Mouse (Mus musculus): ENCODE measurements around the gene Ppef2.

Gene Ppef2

DNA sequence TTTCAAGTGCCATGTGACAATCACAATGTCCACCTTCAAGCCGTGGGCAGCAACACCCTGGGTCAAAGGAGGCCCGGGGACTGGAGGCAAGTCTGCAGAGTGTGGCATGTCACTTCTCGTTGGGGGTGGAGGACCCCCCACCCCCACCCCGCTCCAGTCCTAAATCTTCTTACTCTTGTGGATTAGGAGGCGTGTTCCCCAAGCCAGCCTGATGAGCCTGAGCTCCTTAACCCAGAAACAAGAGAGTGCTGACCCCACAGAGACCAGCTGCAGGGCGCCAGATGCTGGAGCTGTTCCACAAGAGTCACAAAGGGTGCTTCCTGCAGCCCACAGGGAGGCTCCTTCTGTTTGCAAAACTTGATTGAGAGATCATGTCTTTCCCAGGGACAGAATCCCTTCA lies at the start of gene Ppef2:
Ppef2 (minus strand) TSS at position 61 of the 400 bp plus-strand sequence.
- no peak for ATAC-seq (ENCODE audit: insufficient number of reproducible peaks, low FRiP score, low TSS enrichment)

- no peak for ATAC-seq (ENCODE audit: insufficient number of reproducible peaks, low FRiP score, low TSS enrichment)
Observed at GRCm38 (mm10) chr5:92304291-92304690, 48.2 kb upstream of the Ppef2 start.

DNA sequence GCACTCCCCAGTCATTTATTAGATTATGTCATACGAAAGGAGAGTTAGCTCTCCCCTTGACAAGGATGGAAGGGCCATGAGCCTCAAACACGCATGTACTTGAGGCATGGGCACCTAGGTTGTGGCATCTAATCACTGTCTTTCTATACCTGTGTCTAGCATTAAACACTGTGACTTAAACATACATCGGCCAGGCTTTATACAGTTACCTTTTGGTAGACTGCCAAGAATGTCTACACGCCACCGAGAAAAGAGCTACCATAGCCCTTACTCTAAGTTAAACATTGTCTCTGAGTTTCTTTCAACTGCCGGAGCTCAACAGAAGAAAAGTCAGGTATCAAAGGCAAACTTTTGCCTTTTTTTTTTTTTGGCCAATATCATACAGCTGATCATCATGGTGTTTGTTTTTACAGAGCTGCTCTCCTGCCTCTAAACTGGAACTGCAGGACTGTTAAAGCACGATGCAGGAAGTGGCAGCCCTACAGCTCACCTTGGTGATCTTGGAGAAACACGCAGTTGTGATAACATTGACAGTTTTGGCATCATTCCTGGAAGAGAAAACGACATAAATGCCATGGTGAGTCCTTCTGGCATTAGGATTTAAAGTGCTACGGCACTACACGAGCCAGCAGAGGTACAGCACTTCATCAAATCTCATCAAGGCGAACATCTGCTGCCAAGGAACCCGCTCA lies 46.2 kb upstream of the Ppef2 start:
- no peak for ATAC-seq (ENCODE audit: insufficient number of reproducible peaks, low FRiP score, low TSS enrichment)

DNA sequence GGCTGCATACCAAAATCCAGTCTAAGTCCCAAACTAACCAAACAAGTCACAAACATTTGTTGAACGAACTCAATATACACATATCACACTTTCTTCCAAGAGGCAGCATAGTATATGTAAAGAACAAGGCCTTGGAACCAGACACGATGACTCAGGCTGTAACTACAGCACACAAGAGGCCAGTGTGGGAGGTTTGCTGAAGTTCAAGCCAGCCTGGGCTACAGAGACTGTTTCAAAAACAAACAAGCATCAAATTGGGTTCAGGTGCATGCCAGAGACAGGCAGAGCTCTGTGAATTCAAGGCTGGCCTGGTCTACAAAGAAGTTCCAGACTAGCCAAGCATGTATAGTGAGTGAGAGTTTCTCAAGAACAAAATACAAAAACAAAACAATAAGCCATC lies 38.4 kb upstream of the Ppef2 start:
- no peak for ATAC-seq (ENCODE audit: insufficient number of reproducible peaks, low FRiP score, low TSS enrichment)

- ATAC-seq (ENCODE audit: insufficient number of reproducible peaks, low FRiP score, low TSS enrichment): no peak
Observed at GRCm38 (mm10) chr5:92291652-92292414, 35.8 kb upstream of the Ppef2 start.

GRCm38 (mm10) chr5:92287840-92288239 lies 31.8 kb upstream of the Ppef2 start:
- no peak for ATAC-seq (ENCODE audit: insufficient number of reproducible peaks, low FRiP score, low TSS enrichment)

- no peak for ATAC-seq (ENCODE audit: insufficient number of reproducible peaks, low FRiP score, low TSS enrichment)
Observed at GRCm38 (mm10) chr5:92283107-92283506, 27.0 kb upstream of the Ppef2 start.

DNA sequence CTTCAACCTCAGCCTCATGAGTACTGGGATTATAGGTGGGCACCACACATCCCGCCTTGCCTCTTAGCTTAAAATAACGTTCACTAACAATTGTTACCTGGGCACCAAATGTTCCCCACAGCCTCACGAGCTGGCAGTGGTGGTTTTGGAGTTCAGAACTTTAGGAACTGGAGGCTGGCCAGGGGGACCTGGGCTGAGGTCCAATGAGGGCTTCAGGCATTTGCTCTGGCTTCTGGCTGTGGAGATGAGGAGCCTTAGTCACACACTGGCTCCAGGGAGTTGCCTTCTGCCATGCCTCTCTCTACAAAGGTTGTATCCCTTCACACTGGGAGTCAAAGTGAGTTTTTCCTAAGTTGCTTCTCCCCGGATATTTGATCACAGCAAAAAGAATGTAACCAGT lies 26.5 kb upstream of the Ppef2 start:
- ATAC-seq (ENCODE audit: insufficient number of reproducible peaks, low FRiP score, low TSS enrichment): no peak

DNA sequence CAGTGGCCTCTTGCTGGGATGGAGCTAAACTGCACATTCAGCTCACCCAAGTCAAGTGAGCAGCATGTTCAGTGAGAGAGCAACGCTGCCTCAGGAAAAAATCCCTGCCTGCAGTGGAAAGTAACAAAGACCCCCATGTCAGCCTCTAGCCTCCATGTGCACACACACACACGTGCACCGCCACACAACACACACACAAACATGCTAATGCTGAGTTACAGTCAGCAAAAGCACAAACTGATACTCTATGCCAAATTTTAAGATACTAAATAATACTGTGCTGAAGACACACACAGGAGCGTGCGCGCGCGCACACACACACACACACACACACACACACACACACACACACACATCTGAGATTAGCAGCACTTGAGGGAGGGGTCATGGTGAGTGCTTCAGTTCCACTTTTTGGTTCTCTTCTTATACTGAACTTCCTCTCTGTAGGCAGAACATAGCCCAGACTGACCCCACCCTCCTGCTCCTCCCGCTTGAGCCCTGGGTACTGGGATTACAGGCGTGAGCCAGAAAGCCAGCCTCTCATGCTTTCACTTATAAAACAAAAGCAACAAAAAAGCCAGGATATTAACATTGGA lies 23.0 kb upstream of the Ppef2 start:
- no peak for ATAC-seq (ENCODE audit: insufficient number of reproducible peaks, low FRiP score, low TSS enrichment)

GRCm38 (mm10) chr5:92277437-92278394 lies 21.6 kb upstream of the Ppef2 start, which contains the start of gene Naaa:
Gene Naaa (minus strand): TSS chr5:92278170.
- peak; percentile 94 for ATAC-seq (ENCODE audit: insufficient number of reproducible peaks, low FRiP score, low TSS enrichment)

- no peak for ATAC-seq (ENCODE audit: insufficient number of reproducible peaks, low FRiP score, low TSS enrichment)
Observed at GRCm38 (mm10) chr5:92270496-92270895, 14.4 kb upstream of the Ppef2 start.

GRCm38 (mm10) chr5:92263761-92264359 lies 7.8 kb upstream of the Ppef2 start:
- peak; percentile 56 for ATAC-seq (ENCODE audit: insufficient number of reproducible peaks, low FRiP score, low TSS enrichment)

DNA sequence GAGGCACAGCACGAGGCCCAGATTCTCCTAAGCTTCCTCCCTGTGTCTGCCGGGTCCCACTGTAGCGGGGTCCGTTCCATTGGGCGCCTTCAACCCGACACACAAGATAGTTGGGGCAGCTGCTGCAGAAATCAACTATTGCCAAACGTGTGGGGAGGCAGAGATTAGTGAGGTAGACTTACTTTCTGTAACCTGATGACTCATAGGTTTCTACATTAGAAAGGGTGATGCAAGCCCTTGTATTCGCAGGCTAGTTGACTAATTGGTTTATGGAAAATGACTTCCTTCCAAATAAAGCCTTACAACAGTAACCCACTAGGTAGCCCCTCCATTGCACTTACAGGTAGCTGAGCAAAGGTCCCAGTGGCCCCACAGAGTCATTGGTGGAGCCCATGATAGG lies 6.6 kb upstream of the Ppef2 start:
- ATAC-seq (ENCODE audit: insufficient number of reproducible peaks, low FRiP score, low TSS enrichment): no peak

DNA sequence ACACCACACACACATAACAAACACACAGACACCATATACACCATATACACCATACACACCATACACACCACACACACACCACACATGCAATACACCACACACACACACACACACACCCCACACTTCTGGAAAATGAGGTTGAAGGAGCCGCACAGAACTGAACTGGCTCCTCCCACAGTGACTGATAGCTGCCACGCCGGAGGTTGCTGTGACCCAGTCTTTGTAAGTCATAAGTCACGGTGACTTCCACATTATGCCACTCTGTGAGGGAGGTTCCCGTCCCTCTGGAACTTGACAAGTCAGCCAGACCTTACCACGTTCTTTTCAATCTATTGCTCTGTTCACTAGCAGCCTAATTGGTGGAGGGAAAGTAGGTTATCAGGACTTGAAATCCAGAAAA lies 1.6 kb downstream of the Ppef2 start:
- ATAC-seq (ENCODE audit: insufficient number of reproducible peaks, low FRiP score, low TSS enrichment): 0 out of 2 replicates have a peak, but pooled peaks have one; percentile 20

GRCm38 (mm10) chr5:92252797-92253343 lies 3.2 kb downstream of the Ppef2 start:
- ATAC-seq (ENCODE audit: insufficient number of reproducible peaks, low FRiP score, low TSS enrichment): no peak

DNA sequence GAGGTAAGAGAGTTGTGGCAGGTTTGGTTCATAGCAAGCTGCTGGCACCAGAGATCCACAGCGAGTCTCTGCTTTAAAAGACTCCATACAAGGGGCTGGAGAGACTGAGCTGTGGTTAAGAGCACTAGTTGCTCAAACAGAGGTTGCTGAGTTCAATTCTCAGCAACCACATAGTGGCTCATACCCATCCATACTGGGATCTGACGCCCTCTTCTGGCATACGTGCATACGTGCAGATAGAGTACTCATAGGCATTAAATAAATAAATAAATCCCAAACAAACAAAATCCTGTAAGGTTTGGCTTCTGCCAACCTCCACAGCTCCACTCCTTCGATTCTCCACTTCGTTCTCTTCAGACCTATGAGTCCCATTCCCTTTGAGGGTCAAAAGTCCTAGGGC lies 4.0 kb downstream of the Ppef2 start:
- ATAC-seq (ENCODE audit: insufficient number of reproducible peaks, low FRiP score, low TSS enrichment): no peak

- no peak for ATAC-seq (ENCODE audit: insufficient number of reproducible peaks, low FRiP score, low TSS enrichment)
Observed at GRCm38 (mm10) chr5:92248614-92249013, 7.5 kb downstream of the Ppef2 start.

GRCm38 (mm10) chr5:92245483-92245882 lies 10.6 kb downstream of the Ppef2 start:
- ATAC-seq (ENCODE audit: insufficient number of reproducible peaks, low FRiP score, low TSS enrichment): no peak

DNA sequence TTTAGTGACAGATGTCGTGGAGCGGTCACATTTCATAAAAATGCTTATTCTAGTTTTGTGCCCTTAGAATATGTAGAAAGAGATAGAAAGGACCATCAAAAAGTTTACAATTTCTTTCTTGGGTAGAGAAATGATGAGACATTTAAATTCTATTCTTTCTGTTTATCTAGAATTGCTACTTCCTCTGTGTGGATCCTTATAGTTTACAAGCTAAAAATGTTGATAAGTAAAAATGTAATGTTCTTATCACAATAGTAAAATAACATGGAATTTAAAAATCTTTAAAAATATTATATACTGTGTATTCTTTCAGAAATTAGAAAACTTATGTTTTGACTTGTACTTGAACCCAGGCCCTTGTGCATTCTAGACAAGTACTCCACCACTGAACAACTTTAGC lies 11.2 kb downstream of the Ppef2 start:
- ATAC-seq (ENCODE audit: insufficient number of reproducible peaks, low FRiP score, low TSS enrichment): no peak

- ATAC-seq (ENCODE audit: insufficient number of reproducible peaks, low FRiP score, low TSS enrichment): no peak
Observed at GRCm38 (mm10) chr5:92240769-92241168, 15.3 kb downstream of the Ppef2 start.

All from cerebellum, adult (tissue).